Mouse (Mus musculus): ENCODE measurements at regions not wholly inside any gene's neighbourhood (a gene's known extent, or its start where the extent isn't known, plus 50 kb on each side); places are given as distances from the start of the nearest gene placed in this dataset.

DNA sequence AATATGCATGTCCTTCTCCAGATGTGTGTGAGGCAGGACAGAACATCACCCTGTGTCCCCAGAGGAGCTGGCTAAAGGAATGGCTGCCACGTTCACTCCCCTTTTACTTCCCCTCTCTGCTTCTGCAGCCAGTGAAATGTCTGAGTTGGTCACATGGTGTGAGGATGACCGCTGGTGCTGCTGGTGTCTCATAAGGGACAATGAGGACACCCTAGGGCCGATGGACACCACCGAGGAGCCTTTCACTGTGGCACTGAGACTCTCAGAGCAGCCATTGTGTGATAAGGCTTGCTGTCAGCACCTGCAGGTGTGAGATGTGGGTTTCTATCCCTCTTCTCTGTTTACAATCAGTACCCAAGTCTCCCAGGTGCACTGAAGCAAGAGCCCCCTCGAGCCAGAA is 268.6 kb downstream of the Rnf144b start:
- no peak for DNase-seq (ENCODE audit: low read depth, low spot score)
- WGBS: 48% methylated on average over 5 of the region's 5 CpGs

DNA sequence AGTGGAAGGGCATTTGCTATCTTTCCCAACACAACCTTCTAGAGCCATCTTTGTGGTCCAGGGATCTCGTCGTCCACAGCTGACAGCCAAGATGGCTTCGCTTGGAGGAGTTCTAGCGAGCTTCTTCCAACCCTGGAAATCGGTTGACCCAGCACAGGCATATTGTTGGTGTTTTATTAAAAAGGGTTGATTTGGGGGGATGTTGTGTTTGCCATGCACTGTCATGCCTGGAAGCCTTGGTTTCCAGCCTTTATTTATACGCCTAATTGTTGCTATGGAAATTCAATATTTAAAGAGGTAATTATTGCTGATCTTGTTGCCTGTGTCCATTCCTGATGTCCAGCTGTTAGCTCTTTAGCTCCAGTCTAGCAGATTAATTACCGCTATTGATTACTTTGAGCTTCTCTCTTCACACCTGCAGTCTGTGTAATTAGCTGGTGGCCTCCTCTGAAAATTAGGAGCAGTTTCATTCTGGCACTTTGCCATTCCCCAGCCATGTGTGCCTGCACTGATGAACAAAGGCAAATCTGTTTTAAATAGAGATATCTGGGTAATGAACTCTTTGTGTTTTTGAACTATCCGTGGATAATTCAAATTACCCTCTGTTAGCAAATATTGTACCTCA is 275.4 kb downstream of the Rnf144b start:
- DNase-seq (ENCODE audit: low read depth, low spot score): no peak
- 87% methylated on average over 8 of the region's 8 CpGs for WGBS

DNA sequence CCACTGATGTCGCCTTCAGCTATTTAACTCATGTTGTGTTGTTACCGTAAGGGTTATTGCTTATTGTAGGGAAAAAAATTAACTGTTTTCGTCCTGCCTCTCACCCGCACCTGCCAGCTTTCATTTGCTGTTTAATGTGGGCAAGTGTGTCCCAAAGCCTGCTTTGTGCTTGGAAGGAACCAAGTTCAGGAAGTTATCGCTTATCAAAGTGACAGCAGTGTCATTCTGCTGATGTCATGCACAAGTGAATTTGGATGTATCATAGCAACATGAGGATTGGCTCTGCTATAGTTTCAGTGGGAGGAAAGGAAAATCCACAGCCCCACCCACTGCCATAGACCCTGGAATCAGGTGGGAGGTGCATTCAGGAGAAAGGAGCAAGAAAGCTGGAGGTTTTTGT is 276.5 kb downstream of the Rnf144b start:
- WGBS: 86% methylated on average over 5 of the region's 5 CpGs
- DNase-seq (ENCODE audit: low read depth, low spot score): no peak

DNA sequence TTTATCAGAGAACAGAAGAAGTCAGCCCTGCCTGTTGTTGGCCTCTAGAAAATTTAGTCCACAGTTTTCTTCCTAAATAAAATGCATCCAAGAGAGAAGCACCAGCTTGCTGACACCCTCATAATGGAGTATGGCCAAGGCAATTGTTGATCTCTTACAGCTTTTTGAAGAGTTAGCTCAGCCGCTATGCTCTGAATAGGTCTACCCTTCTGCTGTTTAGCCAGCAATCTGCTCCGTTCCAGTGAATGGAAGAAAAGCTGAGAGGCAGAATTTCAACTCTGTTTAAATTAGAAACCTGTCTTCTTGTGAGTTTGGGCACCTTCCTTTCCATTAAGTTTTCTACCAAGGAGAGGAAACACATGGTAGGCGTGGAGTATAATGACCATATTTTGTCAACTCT is 290.8 kb downstream of the Rnf144b start:
- no peak for DNase-seq (ENCODE audit: low read depth, low spot score)
- 84% methylated on average over 3 of the region's 3 CpGs for WGBS

DNA sequence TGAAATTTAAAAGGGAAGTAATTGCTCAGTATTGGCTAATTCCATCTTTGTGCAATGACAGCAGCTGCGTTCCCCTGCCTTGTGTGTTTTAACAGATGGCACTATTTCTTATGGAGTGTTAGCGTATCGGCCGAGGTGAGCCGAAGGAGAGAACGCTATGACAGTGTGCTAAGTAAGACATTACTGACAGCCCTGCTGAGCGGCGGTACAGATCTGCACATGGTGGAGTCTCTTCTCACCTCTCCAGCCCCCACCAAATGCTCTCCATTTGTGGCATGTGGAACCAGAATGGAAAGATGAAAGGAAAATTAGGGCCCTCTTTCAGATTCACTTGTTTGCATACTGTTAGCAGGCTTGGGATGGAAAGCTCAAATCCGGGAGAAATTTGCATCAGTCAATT is 291.5 kb downstream of the Rnf144b start:
- DNase-seq (ENCODE audit: low read depth, low spot score): no peak
- 89% methylated on average over 9 of the region's 9 CpGs for WGBS

DNA sequence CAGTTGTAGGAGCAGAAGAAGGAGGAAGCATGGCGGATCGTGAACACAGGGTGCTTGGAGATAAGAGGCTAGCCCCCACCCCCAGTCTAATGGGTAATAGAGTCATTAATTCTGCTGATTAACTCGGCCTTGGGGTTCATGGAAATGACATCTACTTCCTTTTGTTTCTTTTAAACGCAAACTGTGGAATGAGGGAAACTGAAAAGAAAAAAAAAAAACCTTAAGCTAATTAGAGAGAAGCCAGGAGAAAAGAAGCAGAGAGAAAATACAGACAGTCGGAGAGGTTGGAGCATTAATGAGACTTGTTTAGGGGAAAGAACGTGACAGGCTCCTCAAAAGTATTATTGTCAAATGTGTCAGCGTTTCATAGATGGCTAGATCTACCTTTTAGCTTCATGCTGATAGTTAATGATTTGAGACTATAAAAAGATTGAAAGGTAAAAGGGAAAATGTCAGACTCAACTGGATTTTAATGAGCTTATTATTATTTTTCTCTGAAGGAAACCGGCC is 307.5 kb downstream of the Rnf144b start:
- no peak for DNase-seq (ENCODE audit: low read depth, low spot score)

DNA sequence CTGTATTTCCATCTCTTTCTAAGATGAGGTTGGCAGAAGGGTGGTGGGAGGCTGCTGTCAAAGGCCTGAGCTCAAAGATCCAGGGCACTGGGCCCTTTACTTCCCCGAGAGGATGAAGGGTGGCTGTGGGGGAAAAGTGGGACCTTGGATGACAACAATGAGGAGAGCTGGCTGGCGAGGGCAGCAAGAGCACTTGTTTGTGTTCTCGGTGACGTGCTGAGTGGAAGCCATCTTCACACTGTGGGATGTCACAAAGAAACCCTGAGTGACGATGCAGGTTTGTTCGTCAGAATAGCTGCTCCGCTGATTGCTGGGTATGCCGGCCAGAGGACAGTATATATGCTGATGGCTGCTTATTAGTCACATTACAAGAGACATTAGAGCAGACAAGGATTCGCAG is 308.0 kb downstream of the Rnf144b start:
- no peak for DNase-seq (ENCODE audit: low read depth, low spot score)
- 77% methylated on average over 9 of the region's 9 CpGs for WGBS

More for the DNA sequence above, 307.5 kb downstream of the Rnf144b start:
- WGBS: 65% methylated on average over 8 of the region's 8 CpGs

DNA sequence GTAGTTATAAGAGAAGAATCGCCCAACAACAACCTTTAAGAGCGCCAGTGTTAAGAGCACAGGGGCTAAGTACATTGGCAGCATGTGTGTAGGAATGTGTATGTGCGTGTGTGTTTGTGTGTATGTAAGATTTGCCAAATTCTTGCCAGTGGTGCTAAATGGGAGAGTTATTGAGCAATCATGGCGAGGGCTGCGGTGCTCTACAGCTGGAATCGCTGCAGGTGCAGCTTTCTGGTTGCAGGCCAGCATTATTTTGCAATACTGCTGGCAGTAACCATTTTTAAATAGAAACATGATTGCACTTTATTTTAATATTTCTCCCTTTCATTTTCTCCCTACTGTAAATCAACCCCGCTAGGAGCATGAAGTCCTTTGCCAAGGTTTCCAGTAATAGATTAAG is 313.2 kb downstream of the Rnf144b start:
- DNase-seq (ENCODE audit: low read depth, low spot score): no peak
- 71% methylated on average over 7 of the region's 7 CpGs for WGBS

DNA sequence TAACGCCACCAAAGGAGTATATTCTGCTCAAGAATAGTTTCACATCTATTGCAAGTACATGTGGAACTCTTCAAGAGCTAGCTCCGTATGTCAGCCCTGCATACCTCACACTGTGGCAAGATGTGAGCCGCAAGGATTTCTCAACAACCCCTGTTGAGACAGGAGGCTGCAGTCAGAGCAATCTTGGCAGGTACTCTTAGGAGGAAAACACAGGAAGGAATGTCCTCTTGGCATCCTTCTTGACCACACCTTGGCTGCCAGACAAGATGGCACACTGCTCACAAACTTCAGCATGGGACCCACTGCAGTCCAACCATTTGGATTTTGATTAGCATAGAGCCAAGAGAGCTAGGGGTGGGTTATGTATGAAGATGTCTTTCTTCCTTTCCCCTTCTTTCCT is 322.4 kb downstream of the Rnf144b start:
- WGBS: 81% methylated on average over 3 of the region's 3 CpGs
- no peak for DNase-seq (ENCODE audit: low read depth, low spot score)

DNA sequence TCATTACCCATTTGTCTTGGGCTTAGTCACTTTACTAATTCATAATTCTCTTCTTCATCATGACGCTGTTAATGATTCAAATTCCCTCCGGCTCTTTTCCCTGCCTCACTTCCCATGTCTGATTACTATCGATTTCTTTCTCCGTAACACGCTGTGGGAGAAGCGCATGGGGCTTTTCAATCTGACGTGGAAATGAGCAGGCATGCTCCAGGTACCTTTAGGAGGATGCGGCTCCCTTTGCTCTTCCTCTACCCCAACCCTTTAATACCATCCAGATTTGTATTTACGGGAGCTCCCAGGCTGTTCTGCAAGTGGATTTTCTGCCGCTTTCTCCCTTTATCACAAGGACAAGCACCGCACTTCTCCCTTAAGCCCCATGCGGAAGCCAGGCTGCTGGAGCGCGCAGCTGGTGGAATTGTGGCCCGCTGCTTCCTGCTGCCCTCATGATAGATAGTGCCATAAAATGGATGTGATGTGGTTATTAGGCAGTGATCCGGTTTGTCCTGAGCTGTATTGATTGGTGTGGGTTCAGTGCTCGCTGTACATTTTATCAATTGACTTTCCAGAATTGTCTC is 329.8 kb downstream of the Rnf144b start:
- DNase-seq (ENCODE audit: low read depth, low spot score): no peak
- WGBS: 73% methylated on average over 17 of the region's 17 CpGs

DNA sequence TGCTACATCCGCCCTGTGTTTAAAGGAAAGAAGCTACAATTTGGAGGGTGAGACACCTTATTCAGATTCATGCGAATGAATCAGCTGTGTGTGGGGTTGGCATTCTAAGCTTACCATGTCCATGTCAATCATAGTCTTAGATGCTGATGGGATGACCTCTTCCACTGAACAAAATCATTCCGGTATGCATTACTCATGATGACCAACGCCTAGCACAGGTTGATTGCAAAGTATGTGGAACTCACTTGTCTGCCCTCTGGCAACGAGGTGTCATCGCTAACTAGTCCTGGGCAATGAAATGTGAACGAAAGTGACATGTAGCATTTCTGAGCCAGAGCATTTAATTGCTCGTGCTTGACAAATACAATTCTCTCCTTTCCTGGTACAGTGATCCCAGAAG is 339.7 kb downstream of the Rnf144b start:
- WGBS: 84% methylated on average over 8 of the region's 8 CpGs
- no peak for DNase-seq (ENCODE audit: low read depth, low spot score)

DNA sequence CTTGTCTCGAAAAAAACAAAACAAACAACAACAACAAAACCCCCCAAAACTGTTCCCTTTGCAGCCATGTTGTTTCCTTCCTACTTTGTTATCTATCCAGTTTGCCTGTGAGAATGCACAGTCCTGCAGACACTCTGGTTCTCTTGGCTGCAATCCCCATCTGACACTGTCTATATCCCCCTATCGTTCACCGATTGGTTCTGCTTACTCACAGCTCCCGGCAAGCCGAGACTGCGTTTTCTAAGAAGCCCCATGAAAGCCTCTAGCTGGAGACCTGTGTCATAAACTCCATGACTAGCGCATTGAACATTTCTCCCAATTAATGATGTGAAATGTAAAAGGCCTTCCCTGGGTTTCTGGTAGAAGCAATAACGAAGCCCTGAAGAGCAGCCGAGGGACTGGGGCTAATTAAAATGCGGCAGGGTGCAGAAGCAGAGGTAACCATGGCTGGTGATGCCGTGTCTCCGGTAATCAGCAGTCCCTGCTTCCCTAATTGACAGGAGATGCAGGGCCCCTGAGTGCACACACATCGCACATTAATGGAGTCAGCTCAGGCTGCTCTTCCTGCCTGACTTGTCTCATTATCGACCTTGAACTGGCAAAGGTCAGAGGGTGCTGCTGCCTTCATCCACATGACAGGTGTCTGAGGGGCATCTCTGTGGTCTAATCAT is 349.2 kb downstream of the Rnf144b start:
- 70% methylated on average over 14 of the region's 14 CpGs for WGBS
- DNase-seq (ENCODE audit: low read depth, low spot score): no peak

DNA sequence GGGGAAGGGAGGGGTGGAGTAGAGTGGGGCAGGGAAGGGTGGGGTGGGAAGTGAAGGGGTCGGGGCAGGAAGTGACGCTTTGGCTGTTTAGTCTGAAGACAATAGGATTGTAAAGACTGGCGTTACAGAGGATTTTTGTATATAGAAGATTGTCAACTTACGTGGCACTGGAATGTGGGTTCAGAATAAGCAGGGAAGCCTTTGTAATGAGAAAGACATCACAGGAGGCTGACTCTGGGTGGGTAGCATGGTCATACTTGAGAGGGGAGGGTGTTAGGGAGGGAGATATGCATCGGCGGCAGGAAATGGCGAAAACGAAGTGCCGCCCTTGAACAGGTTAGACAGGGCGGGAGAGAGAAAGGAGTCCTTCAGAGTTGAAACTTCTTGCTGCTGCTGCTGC is 357.7 kb downstream of the Rnf144b start:
- 53% methylated on average over 10 of the region's 10 CpGs for WGBS
- no peak for DNase-seq (ENCODE audit: low read depth, low spot score)

DNA sequence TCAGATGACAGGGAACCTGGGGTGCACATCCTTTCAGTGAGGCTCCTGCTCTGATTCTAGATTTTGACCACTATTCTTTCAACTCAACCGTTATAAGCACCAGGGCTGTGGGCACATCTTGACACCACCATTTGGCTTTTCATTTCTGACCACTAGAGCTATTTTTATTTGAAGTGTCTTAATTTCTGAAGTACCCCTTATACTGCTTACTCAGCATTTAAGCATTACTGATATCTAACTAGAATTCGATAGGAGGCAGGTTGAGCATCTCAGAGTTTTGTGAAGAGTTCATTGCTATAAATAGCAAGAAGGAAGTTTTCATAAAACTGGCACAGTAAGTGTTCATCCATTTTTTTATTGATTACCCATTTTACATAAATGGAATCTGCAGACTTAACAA is 362.4 kb downstream of the Rnf144b start:
- DNase-seq (ENCODE audit: low read depth, low spot score): no peak
- WGBS: 85% methylated on average over 2 of the region's 2 CpGs

DNA sequence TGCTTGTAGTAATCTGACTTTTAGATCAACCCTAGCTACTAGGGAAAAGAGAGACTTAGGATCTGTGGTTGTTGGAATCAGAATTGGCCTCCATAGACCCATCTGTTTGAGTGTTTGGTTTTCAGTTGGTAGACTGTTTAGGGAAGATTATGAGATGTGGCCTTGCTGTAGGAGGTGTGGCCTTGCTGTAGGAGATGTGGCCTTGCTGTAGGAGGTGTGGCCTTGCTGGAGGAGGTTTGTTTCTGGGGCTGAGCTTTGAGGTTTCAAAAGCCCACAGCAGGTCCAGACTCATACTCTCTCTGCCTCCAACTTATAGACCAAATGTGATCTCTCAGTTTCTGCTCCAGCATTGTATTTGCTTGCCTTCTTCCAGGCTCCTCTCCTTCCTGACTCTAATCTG is 363.7 kb downstream of the Rnf144b start:
- DNase-seq (ENCODE audit: low read depth, low spot score): no peak

DNA sequence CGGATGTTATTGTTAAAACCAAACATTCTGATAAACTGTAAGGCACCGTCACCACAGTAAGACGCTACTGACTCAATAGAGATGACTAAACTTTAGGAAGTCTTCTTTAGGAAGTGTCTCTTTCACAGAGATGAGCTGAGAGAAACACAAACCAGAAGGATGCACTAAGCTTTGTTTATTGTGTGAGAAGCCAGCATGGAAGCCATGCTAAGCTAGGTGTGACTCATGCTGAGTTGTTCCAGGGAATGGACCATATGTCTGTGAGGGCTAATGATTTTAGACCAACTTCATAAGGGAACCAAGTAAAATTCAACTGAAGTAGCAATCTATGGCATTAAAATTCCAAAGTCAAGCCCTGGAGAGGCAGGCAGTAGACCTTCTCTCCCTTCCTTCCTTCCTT is 364.2 kb downstream of the Rnf144b start:
- 81% methylated on average over 3 of the region's 3 CpGs for WGBS
- DNase-seq (ENCODE audit: low read depth, low spot score): no peak

DNA sequence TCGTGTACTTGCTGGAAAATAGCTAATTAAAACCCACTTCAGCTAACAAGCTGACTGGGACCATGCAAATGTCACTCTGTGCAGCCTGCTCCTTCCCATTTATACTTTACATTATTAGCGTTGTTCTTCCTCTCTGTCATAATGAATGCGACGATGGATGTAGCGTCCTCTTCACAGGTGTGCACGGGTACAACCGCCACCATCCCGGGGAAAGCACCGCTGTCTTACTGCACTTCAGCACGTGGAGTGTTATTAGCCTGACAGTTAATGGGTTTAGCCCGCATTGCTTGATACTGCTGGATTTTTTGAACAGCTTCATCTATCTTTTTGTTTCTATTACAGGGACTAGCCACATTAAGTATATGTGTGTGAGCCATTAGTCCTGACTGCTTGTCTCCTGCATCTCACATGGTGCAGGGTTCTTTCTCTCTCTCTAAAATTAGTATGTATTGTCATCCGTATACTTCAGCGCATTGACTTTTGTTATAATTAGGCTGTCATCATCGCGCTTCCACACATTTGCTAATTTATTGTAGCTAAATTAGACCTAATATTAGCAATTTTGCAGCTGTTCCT is 383.0 kb downstream of the Rnf144b start:
- WGBS: 91% methylated on average over 15 of the region's 15 CpGs

DNA sequence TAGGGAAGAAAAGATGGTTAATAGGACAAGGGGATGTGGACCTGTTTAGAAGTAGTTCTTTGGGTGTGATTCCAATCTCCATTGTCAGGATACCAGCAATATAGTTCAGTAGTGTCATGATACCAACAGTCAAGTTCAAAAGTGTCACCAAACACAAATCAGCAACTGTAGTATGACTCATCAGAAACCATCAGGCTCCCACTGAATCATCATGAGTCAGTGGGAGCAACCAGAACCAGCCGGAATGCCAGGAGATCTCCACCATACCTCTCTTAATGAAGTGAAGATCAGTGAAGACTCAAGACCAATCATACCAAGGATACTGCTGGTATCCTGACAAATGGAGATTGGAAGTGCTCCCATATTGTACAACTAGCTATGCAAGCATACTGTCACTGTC is 410.5 kb downstream of the Rnf144b start:
- no peak for DNase-seq (ENCODE audit: low read depth, low spot score)
- WGBS: 86% methylated on average over 1 of the region's 1 CpGs

More for the DNA sequence above, 383.0 kb downstream of the Rnf144b start:
- DNase-seq (ENCODE audit: low read depth, low spot score): no peak

DNA sequence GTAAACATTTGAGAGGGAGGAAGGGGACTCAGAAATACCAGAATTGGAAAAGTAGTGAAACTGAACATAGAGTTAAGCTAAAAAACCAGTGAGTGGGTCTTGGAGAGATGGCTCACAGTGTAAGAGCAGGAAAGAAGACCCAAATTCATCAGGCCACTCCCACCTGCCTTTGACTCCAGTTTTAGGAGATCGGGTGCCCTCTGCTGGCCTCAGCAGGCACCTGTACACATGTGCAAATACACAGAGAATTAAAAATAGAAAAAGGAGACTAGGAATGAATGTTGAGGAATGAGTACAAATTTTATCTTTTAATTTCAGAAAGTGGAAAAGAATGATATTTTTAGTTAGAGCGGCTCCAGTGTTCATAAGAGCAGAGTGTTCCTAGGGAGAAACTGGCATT is 414.7 kb downstream of the Rnf144b start:
- 96% methylated on average over 2 of the region's 2 CpGs for WGBS
- no peak for DNase-seq (ENCODE audit: low read depth, low spot score)

DNA sequence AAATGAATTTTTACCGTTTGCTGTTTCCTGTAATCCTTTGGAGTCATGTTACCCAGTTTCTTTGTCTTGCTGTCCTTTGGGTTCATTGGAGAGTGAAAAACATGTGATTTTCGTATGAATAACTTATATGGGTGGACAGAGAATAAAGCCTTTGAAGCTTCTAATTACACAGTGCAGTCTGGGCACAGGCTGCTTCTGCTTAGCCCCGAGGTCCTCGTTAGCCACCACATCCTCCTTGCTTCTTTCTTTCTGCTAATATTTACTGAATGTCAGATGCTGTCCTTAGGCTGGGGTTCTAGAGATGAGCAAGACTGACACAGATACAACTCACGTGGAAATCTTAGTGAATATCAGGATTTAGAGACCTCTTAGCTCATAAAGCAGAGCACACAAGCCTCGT is 427.2 kb downstream of the Rnf144b start:
- WGBS: 54% methylated on average over 6 of the region's 6 CpGs
- DNase-seq (ENCODE audit: low read depth, low spot score): no peak

DNA sequence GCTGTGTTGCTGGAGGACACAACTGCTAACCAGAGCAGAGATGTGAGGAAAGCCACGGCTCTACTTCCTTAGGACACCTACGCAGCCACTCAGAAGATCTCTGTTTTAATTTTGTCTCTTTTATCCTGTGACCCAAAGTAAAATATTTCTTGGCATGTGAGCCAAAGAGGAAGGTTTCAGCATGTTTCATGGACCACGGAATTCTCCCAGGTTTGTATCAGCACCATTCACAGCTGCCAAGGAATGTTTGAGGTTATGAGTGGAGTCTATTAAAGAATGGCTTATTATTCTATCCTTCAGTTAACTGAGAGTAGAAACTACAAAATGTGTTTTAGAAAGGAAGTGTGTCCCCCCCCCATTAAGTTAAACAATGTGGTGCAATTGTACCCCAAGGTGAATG is 429.8 kb downstream of the Rnf144b start:
- 91% methylated on average over 3 of the region's 3 CpGs for WGBS
- no peak for DNase-seq (ENCODE audit: low read depth, low spot score)
